Mouse (Mus musculus): Measurements from ENCODE around the gene Cbx7.

The Cbx7 gene

GRCm38 (mm10) chr15:79970940-79971339 is at the start of gene Cbx7:
TSS of gene Cbx7 (minus strand) at chr15:79971119.
- DNase-seq (ENCODE audit: low spot score in 2 of 2) = no peak

- DNase-seq (ENCODE audit: low spot score in 2 of 2) = no peak
Measured at GRCm38 (mm10) chr15:80020516-80020915, 49.6 kb upstream of the Cbx7 start.

- DNase-seq (ENCODE audit: low spot score in 2 of 2) = no peak
Measured at GRCm38 (mm10) chr15:80019625-80020024, 48.7 kb upstream of the Cbx7 start.

GRCm38 (mm10) chr15:80019220-80019619 is 48.3 kb upstream of the Cbx7 start:
- DNase-seq (ENCODE audit: low spot score in 2 of 2) = peak in 1 of 2 experiments; percentile 60

- DNase-seq (ENCODE audit: low spot score in 2 of 2) = no peak
Measured at GRCm38 (mm10) chr15:80016563-80017301, 45.8 kb upstream of the Cbx7 start.

- DNase-seq (ENCODE audit: low spot score in 2 of 2) = peak in 1 of 2 experiments; percentile 70
Measured at GRCm38 (mm10) chr15:80015211-80015952, 44.5 kb upstream of the Cbx7 start.

GRCm38 (mm10) chr15:80014321-80015210 is 43.6 kb upstream of the Cbx7 start, which contains the start of gene Pdgfb:
TSS of gene Pdgfb (minus strand) at chr15:80014977.
- DNase-seq (ENCODE audit: low spot score in 2 of 2) = peak in 1 of 2 experiments; percentile 70

- DNase-seq (ENCODE audit: low spot score in 2 of 2) = no peak
Measured at GRCm38 (mm10) chr15:80014031-80014320, 43.1 kb upstream of the Cbx7 start.

GRCm38 (mm10) chr15:80013256-80014030 is 42.5 kb upstream of the Cbx7 start:
- no peak for DNase-seq (ENCODE audit: low spot score in 2 of 2)

- DNase-seq (ENCODE audit: low spot score in 2 of 2) = peak in 1 of 2 experiments; percentile 76
Measured at GRCm38 (mm10) chr15:80012527-80013201, 41.7 kb upstream of the Cbx7 start.

GRCm38 (mm10) chr15:80011778-80012526 is 41.0 kb upstream of the Cbx7 start:
- peak; percentile 83 to 91 for DNase-seq (ENCODE audit: low spot score in 2 of 2)

- DNase-seq (ENCODE audit: low spot score in 2 of 2) = no peak
Measured at GRCm38 (mm10) chr15:80011194-80011593, 40.3 kb upstream of the Cbx7 start.

- peak in 1 of 2 experiments; percentile 79 for DNase-seq (ENCODE audit: low spot score in 2 of 2)
Measured at GRCm38 (mm10) chr15:80010182-80010558, 39.3 kb upstream of the Cbx7 start.

- DNase-seq (ENCODE audit: low spot score in 2 of 2) = peak in 1 of 2 experiments; percentile 56
Measured at GRCm38 (mm10) chr15:80009421-80010181, 38.7 kb upstream of the Cbx7 start.

GRCm38 (mm10) chr15:80008461-80008860 is 37.5 kb upstream of the Cbx7 start:
- DNase-seq (ENCODE audit: low spot score in 2 of 2) = no peak

- no peak for DNase-seq (ENCODE audit: low spot score in 2 of 2)
Measured at GRCm38 (mm10) chr15:80006156-80006555, 35.2 kb upstream of the Cbx7 start.

GRCm38 (mm10) chr15:80005436-80005835 is 34.5 kb upstream of the Cbx7 start:
- no peak for DNase-seq (ENCODE audit: low spot score in 2 of 2)

- no peak for DNase-seq (ENCODE audit: low spot score in 2 of 2)
Measured at GRCm38 (mm10) chr15:80004644-80005340, 33.9 kb upstream of the Cbx7 start.

GRCm38 (mm10) chr15:80003581-80003980 is 32.7 kb upstream of the Cbx7 start:
- DNase-seq (ENCODE audit: low spot score in 2 of 2) = no peak
